ENCODE assay signal across 12 mouse cellular contexts in the genomic region with DNA sequence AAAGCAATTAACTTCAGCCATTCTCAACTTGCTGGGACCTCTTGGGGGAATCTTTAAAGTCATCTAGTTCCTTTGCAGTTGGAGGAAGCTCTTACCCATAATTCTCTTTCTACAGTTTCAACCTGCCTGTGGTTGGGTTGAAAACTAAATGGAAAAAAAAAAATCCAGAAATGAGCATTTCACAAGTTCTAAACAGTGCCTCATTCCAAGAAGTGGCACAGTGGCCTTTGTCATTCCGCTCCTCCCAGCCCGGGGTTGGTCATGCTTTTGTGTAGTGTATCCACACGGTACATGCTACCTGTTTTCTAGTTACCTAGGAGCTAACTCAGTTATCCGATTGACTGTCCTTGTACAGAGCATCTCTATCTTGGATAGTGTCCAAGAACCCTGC.
A peak's percentile ranks its signal among the peaks of the same experiment; 100 is the strongest.
DNase-seq lines count a peak whose midpoint lies in the region; ATAC-seq and TF ChIP-seq lines count a peak whose summit lies in the region.
"Had no signal": no experiment of that assay in that cellular context is flagged by ENCODE, and none has a peak within 500 bp of the region (broad histone marks: within the 10 kb centered on the region; RNA-seq: fewer than 3 reads in every experiment).

No protein-coding gene starts in this region.

- no peaks in the 10 kb centered on the region for H3K9me3 ChIP-seq in heart, embryonic 15.5 days (replicated peaks)
- H3K9me3 ChIP-seq in liver, embryonic 15.5 days (replicated peaks) = no peaks in the 10 kb centered on the region
- H3K9me3 ChIP-seq: limb, embryonic 15.5 days had no signal

- peak overlapping the region; percentile 52; the same call in 1 of the 2 replicates for H3K27ac ChIP-seq in heart, embryonic 15.5 days
- no peak overlapping the region; the same call in 1 of the 2 replicates for H3K27ac ChIP-seq in heart, adult 2 months
- H3K27ac ChIP-seq in spleen, adult 2 months (ENCODE audit: insufficient read depth, low read length) = peak overlapping the region; percentile 63
- H3K27ac ChIP-seq in liver, embryonic 15.5 days (replicated peaks) = peak overlapping the region; percentile 70
- H3K27ac ChIP-seq: left cerebral cortex, adult 2 months; limb, embryonic 15.5 days had no signal

- H3K79me2 ChIP-seq in heart, adult 2 months (replicated peaks; ENCODE audit: control insufficient read depth, insufficient read depth, low read length) = no peaks in the 10 kb centered on the region

- TF ChIP-seq EP300 in heart, adult 2 months (IDR thresholded peaks at IDR 0.05; ENCODE audit: insufficient read depth, low read depth, low read length) = no peak

- intact Hi-C loops in heart, adult 2 months (cut with DNase I) = loop anchor here (1.0 to 10.0 kb wide), 4 partner anchors 30 to 641 kb away; no protein-coding TSS in a partner anchor

- peaks cover 7% of the 10 kb centered on the region for H3K4me1 ChIP-seq in heart, embryonic 15.5 days (replicated peaks)
- no peaks in the 10 kb centered on the region; the same call in 1 of the 2 replicates for H3K4me1 ChIP-seq in heart, adult 2 months (ENCODE audit: control insufficient read depth, insufficient read depth, low read length)
- H3K4me1 ChIP-seq in spleen, adult 2 months (ENCODE audit: control insufficient read depth, insufficient read depth, insufficient read length) = peaks cover 33% of the 10 kb centered on the region; the same call in 1 of the 2 replicates
- H3K4me1 ChIP-seq in liver, embryonic 15.5 days (replicated peaks) = peaks cover 60% of the 10 kb centered on the region
- H3K4me1 ChIP-seq: limb, embryonic 15.5 days had no signal

- no peak overlapping the region for H3K9ac ChIP-seq in heart, embryonic 15.5 days
- H3K9ac ChIP-seq in heart, adult 2 months (ENCODE audit: low read depth, low read length) = no peak overlapping the region
- no peak overlapping the region for H3K9ac ChIP-seq in liver, embryonic 15.5 days
- H3K9ac ChIP-seq: heart, embryonic 12.5 days; limb, embryonic 15.5 days had no signal

- 82% methylated on average over 4 of the region's 4 CpGs for WGBS in heart, embryonic 15.5 days
- WGBS in heart, adult 2 months = 88% methylated on average over 4 of the region's 4 CpGs
- 85% methylated on average over 4 of the region's 4 CpGs for WGBS in spleen, adult 2 months
- 81% methylated on average over 4 of the region's 4 CpGs for WGBS in liver, embryonic 15.5 days (ENCODE audit: insufficient replicate concordance)

- no peak overlapping the region for H3K4me2 ChIP-seq in heart, embryonic 15.5 days
- no peak overlapping the region for H3K4me2 ChIP-seq in liver, embryonic 15.5 days
- H3K4me2 ChIP-seq: heart, embryonic 12.5 days; limb, embryonic 15.5 days had no signal

- H3K36me3 ChIP-seq in heart, embryonic 15.5 days = no peaks in the 10 kb centered on the region
- H3K36me3 ChIP-seq in heart, adult 2 months (ENCODE audit: control insufficient read depth, insufficient read depth, low read length) = no peaks in the 10 kb centered on the region
- H3K36me3 ChIP-seq in spleen, adult 2 months (ENCODE audit: control insufficient read depth, insufficient read depth, low read length) = no peaks in the 10 kb centered on the region
- no peaks in the 10 kb centered on the region for H3K36me3 ChIP-seq in liver, embryonic 15.5 days (replicated peaks)
- H3K36me3 ChIP-seq: heart, embryonic 12.5 days; limb, embryonic 15.5 days had no signal

- DNase-seq in heart, adult 2 months = no peak
- DNase-seq in spleen, adult 2 months (ENCODE audit: low read depth in 1 of 2, low spot score in 2 of 2) = no peak
- no peak for DNase-seq in spleen, postnatal 4 days (ENCODE audit: low spot score in 2 of 2)
- DNase-seq in embryo, embryonic 11 days = no peak
- DNase-seq in ovary, adult 18-20 months (ENCODE audit: low spot score) = no peak
- DNase-seq in frontal cortex, postnatal 14 days (ENCODE audit: low spot score in 2 of 2) = no peak

- no peak overlapping the region for H3K4me3 ChIP-seq in heart, embryonic 15.5 days
- no peak overlapping the region for H3K4me3 ChIP-seq in heart, adult 2 months
- H3K4me3 ChIP-seq in spleen, adult 2 months (ENCODE audit: extremely low read depth, insufficient read depth, insufficient read length) = no peak overlapping the region
- no peak overlapping the region for H3K4me3 ChIP-seq in liver, embryonic 15.5 days (replicated peaks)
- H3K4me3 ChIP-seq: erythroblast, embryonic 14.5 days; heart, embryonic 12.5 days; left cerebral cortex, adult 2 months; limb, embryonic 15.5 days had no signal

- no peak for ATAC-seq in heart, embryonic 15.5 days (replicated peaks; ENCODE audit: insufficient number of reproducible peaks, insufficient read depth, low FRiP score, low read depth)
- no peak for ATAC-seq in liver, embryonic 15.5 days (ENCODE audit: insufficient read depth)

- no peak for TF ChIP-seq POLR2A in heart, adult 2 months (IDR thresholded peaks at IDR 0.05; ENCODE audit: insufficient read depth, low read depth, low read length)
- TF ChIP-seq POLR2A in spleen, adult 2 months (IDR thresholded peaks at IDR 0.05; ENCODE audit: low read depth, low read length) = no peak

- TF ChIP-seq CTCF in heart, adult 2 months (IDR thresholded peaks at IDR 0.05) = no peak
- no peak for TF ChIP-seq CTCF in spleen, adult 2 months (IDR thresholded peaks at IDR 0.05; ENCODE audit: extremely low read depth, insufficient read depth, insufficient read length, insufficient replicate concordance)

- H3K27me3 ChIP-seq in heart, embryonic 15.5 days = no peaks in the 10 kb centered on the region
- H3K27me3 ChIP-seq in heart, adult 2 months (ENCODE audit: control insufficient read depth, insufficient read depth, low read length) = no peaks in the 10 kb centered on the region
- H3K27me3 ChIP-seq in spleen, adult 2 months (ENCODE audit: control insufficient read depth, insufficient read depth, low read length) = no peaks in the 10 kb centered on the region
- H3K27me3 ChIP-seq in liver, embryonic 15.5 days = peaks cover 9% of the 10 kb centered on the region; the same call in 1 of the 2 replicates
